Mouse (Mus musculus) neural tube, embryonic 12.5 days (tissue): Measurements from ENCODE around the gene Znrf3. TPM values are rescaled to one million over a fixed set of nuclear protein-coding genes. Genes with fewer than 3 reads are reported as not detected.

Source experiments
- ATAC-seq: fragments of 200-750 bp; cut with Nextera tagmentation; 2 replicates; pipeline ENCODE4 v1.8.0; 2017; ENCODE audit warnings: low read depth, mild to moderate bottlenecking, moderate TSS enrichment, moderate library complexity; ENCODE audit not compliant: low FRiP score
- H3K27ac ChIP-seq: fragments of 300-500 bp; sonication (generic); 2 replicates; pipeline ENCODE4 v1.5.1; 2016
- H3K27me3 ChIP-seq: fragments of 300-500 bp; sonication (generic); replicated peaks from 2 replicates; pipeline ENCODE4 v1.6.1; 2016; ENCODE audit warnings: mild to moderate bottlenecking
- H3K36me3 ChIP-seq: fragments of 300-500 bp; sonication (generic); 2 replicates; pipeline ENCODE4 v1.6.1; 2016; ENCODE audit warnings: mild to moderate bottlenecking
- H3K4me1 ChIP-seq: fragments of 300-500 bp; sonication (generic); 2 replicates; pipeline ENCODE4 v1.6.1; 2016
- H3K4me2 ChIP-seq: fragments of 300-500 bp; sonication (generic); replicated peaks from 2 replicates; pipeline ENCODE4 v1.6.1; 2016; ENCODE audit warnings: mild to moderate bottlenecking
- H3K4me3 ChIP-seq: fragments of 300-500 bp; sonication (generic); 2 replicates; pipeline ENCODE4 v1.5.1; 2016
- H3K9ac ChIP-seq: fragments of 300-500 bp; sonication (generic); 2 replicates; pipeline ENCODE4 v1.6.1; 2016; ENCODE audit warnings: mild to moderate bottlenecking
- H3K9me3 ChIP-seq: fragments of 300-500 bp; sonication (generic); 2 replicates; pipeline ENCODE4 v1.6.1; 2016; ENCODE audit warnings: mild to moderate bottlenecking
- WGBS: fragments of 180-500 bp; shearing (Covaris S2); methylation state at CpG from one replicate; pipeline ENCODE4 v1.1.7; 2016; 5-methylcytosine and 5-hydroxymethylcytosine counted together
- polyA plus RNA-seq: library from polyadenylated mRNA; unstranded; fragments of >200 nt; fragmentation: Nextera tagmentation; extraction: Ambion mirVana; gene quantifications from 2 replicates; pipeline ENCODE4 v1.2.1, GENCODE M21; 2016

Znrf3 gene
- polyA plus RNA-seq, 1 experiment from 2014 or later: 7.4 TPM

DNA sequence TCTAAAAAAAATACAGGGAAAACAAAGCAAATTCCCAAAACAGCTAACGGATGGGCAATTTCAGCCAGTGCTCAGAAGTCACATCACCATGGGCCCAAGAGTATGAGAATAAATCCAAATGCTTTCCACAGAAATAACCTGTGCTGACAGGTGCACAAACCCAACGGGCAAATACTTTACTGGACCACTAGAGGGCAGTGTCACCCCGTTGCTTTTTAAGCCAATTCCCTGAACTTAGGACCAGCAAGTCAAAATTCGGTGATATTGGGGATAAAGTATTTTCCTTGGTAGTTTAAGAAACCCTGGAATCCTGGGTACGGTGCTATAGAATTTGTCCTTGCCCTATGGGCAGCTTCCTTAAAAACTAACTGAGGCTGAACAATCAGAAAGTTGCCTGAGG, 154.0 kb downstream of the Znrf3 start:
- Histone ChIP-seq H3K4me1 (no peaks in the 10 kb centered on the region), H3K27ac (no peak overlapping the region), H3K4me3 (no peak overlapping the region), H3K36me3 (peaks cover 19% of the 10 kb centered on the region), H3K4me2 (no peak overlapping the region), H3K9me3 (no peaks in the 10 kb centered on the region), H3K9ac (no peak overlapping the region), H3K27me3 (no peaks in the 10 kb centered on the region)
- no peak for ATAC-seq
- 28% methylated on average over 5 of the region's 5 CpGs for WGBS

DNA sequence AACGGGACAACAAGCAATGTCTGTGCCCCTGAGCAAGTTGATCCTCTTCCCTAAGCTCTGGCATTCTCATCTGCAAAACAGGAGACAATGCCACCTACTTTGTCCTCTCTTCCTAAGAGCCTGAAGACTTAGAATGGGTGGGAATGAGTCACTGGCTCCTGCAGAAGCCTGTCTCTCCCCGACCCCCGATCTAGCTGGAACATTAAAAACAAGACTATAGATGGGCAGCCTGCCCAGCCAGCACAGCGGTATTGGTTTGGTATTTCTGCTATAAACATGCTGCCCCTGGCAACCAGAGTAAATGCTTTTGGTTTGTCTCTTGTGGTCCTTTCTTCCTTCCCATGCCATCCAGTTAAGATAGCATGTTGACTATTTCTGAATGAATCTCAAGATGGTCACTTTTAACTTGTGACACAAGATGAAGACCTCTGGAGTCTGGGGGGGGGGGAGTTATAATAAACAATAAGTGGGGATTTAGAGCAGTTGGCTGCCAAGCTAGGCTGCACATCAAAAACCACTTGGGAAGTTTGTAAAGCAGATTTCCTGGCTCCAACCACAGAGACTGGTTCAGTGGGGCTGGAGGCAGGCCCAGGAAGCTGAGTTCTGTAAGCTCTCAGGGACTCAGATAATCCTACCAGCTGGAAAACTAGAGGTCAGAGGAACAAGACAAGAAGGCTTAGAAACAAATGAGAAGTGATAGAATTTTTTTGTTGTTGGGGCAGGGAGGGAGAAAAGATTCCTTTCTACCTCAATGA, 154.6 kb downstream of the Znrf3 start:
- no peak for ATAC-seq
- Histone ChIP-seq H3K9ac (no peak overlapping the region), H3K27ac (no peak overlapping the region), H3K27me3 (no peaks in the 10 kb centered on the region), H3K36me3 (peaks cover 24% of the 10 kb centered on the region), H3K4me1 (no peaks in the 10 kb centered on the region), H3K4me2 (no peak overlapping the region), H3K4me3 (no peak overlapping the region), H3K9me3 (no peaks in the 10 kb centered on the region)
- WGBS: 88% methylated on average over 4 of the region's 4 CpGs

DNA sequence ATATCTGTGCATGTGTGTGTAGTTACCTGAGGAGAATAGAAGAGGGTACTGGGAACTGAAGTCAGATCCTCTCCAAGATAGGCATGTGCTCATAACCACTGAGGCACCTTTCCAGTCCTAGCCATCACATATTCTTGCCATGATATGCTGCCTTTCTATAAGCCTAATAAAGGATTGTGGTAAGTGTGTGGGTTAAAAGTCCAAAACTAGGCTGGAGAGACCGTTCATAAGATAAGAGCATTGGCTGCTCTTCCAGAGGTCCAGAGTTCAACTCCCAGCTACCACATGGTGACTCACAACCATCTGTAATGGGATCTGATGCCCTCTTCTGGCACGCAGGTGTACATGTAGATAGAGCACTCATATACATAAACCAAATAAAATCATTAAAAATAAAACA, 160.7 kb downstream of the Znrf3 start:
- WGBS: 94% methylated on average over 2 of the region's 2 CpGs
- Histone ChIP-seq H3K4me2 (no peak overlapping the region), H3K9me3 (no peaks in the 10 kb centered on the region), H3K9ac (no peak overlapping the region), H3K36me3 (peaks cover 58% of the 10 kb centered on the region), H3K27me3 (no peaks in the 10 kb centered on the region), H3K27ac (no peak overlapping the region), H3K4me3 (no peak overlapping the region), H3K4me1 (no peaks in the 10 kb centered on the region; the same call in 1 of the 2 replicates)
- no peak for ATAC-seq

DNA sequence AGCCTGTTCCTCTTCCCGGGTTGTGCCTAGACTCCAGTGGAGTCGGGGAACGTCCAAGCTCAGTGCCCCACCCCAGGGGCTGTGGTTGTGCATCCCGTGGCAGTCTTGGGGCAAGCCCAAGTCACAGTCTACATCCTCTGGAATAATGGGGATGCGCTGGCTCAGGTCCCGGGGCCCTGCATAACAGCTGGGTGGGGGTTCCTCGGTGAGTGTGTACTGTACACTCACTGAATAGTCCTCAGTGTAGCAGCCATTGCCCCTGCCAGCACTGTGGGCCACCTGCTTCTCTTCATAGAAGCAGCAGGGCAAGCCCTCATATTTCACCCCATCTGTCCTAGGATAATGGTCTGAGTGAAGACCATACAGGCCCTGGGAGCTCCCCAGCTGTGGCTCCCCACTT, 163.7 kb downstream of the Znrf3 start:
- Histone ChIP-seq H3K27ac (no peak overlapping the region), H3K36me3 (peaks cover 42% of the 10 kb centered on the region), H3K9me3 (no peaks in the 10 kb centered on the region), H3K4me2 (no peak overlapping the region), H3K4me1 (no peaks in the 10 kb centered on the region; the same call in 1 of the 2 replicates), H3K9ac (no peak overlapping the region), H3K4me3 (no peak overlapping the region), H3K27me3 (no peaks in the 10 kb centered on the region)
- ATAC-seq: no peak
- 84% methylated on average over 7 of the region's 7 CpGs for WGBS

DNA sequence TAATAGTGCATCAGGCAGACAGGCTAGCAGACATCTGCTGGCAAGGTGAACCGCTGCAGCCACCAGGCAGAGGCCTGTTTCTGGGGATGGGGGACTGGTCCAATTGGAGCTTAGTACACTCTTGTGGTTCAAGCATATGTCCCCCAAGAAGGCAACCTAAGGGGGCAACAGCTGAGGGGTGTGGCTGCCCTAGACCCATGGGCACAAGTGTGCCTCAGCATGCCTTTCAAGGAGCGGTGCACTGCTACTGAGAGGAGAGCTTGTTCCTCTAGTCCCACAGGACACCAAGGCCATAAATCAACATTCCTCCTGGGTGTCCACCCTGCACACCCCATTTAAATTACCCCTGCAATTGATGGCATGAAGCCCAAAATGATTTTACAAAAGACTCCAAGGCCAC, 166.2 kb downstream of the Znrf3 start:
- H3K36me3 ChIP-seq: peaks cover 27% of the 10 kb centered on the region
- no peaks in the 10 kb centered on the region; the same call in 1 of the 2 replicates for H3K4me1 ChIP-seq
- WGBS: 61% methylated on average over 2 of the region's 2 CpGs
- ATAC-seq: no peak
- H3K27ac ChIP-seq: no peak overlapping the region
- no peak overlapping the region for H3K4me3 ChIP-seq
- H3K9ac ChIP-seq: no peak overlapping the region
- no peaks in the 10 kb centered on the region for H3K9me3 ChIP-seq
- H3K27me3 ChIP-seq: no peaks in the 10 kb centered on the region
- H3K4me2 ChIP-seq: no peak overlapping the region

DNA sequence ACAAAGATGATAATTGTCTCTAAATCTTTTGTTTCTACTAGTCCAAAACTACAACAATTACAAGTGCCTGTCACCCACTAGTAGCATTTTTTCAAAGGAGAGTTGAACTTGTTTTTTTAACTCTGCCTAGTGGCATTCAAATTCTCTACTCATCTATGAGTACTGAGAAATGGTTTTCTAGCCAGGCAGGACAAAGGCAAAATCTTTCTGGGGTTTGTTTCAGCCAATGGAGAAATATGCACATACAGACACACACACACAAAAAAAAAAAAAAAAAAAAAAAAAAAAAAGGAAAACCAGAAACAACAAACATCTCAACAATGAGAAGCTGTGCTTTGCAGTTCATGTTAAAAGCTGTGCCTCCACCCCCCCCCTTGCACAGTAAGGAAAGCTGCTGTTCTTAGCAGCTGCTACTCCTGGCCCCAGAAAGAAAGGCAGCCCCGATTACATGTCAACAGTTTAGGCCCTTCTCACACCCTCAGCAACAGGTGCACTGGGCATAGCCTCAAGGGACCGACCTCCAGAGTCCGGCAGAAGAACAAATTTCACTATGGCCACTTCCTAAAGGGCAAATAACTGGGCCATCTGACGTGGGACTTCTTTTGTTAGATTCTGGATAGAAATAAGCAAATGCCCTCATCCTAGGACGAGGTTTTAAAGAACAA, 167.2 kb downstream of the Znrf3 start:
- no peak overlapping the region for H3K4me2 ChIP-seq
- 73% methylated on average over 5 of the region's 5 CpGs for WGBS
- ATAC-seq: no peak
- H3K27me3 ChIP-seq: no peaks in the 10 kb centered on the region
- no peak overlapping the region for H3K9ac ChIP-seq
- no peaks in the 10 kb centered on the region for H3K9me3 ChIP-seq
- no peak overlapping the region for H3K4me3 ChIP-seq
- H3K4me1 ChIP-seq: peaks cover 3% of the 10 kb centered on the region; the same call in 1 of the 2 replicates
- peaks cover 18% of the 10 kb centered on the region for H3K36me3 ChIP-seq
- H3K27ac ChIP-seq: no peak overlapping the region

DNA sequence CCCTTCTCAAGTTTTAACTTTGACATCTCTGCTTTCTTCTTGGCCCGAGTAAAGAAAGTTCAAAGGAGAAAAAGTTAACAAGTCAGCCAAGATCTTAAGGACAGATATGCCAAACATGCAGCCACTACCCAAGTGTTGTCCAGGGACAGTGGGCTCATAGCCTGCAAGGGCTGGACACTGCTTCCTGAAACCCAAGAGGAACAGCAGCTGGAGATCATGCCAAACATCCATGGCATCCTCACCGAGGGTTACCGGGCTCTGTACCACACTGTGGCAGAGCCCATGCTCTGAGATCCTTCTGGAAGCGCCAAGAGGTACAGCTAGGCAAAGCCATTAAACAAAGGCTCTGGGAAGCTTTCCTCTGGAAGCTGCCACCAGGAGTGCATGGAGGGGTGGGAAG, 169.4 kb downstream of the Znrf3 start:
- Histone ChIP-seq H3K27me3 (no peaks in the 10 kb centered on the region), H3K9ac (no peak overlapping the region), H3K4me1 (peaks cover 13% of the 10 kb centered on the region), H3K4me2 (no peak overlapping the region), H3K36me3 (no peaks in the 10 kb centered on the region), H3K27ac (no peak overlapping the region), H3K9me3 (no peaks in the 10 kb centered on the region), H3K4me3 (no peak overlapping the region)
- no peak for ATAC-seq
- 91% methylated on average over 4 of the region's 4 CpGs for WGBS

DNA sequence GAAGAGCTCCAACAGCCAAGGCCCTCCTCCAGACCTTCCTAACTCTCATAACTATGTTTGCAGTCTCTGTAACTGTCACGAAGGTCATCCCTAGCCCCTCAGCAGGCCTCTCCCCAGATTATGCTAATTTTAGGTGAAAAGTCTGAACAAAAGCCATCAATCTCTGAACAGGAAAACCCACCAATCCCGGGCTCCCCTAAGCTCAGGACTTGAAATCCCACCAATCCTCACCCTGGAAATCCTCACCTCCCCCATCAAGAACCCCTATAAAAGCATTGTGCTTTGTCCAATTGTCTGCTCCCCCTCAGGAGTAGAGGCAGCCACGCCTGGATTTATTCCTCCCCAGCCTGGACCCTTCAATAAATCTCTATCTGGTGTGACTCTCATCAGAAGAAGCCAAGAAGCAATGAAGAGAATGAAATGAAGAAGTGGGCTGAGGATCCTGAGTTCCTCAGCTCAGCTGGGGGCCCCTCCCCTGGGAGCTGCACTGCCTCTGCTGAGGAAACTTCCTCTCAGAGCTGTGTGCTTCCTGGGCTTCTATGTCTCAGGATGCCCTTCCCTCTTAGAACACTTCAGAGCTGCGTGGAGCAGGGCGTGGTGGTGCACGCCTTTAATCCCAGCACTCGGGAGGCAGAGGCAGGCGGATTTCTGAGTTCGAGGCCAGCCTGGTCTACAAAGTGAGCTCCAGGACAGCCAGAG, 172.0 kb downstream of the Znrf3 start:
- ATAC-seq: 0 out of 2 replicates have a peak, but pooled peaks have one; percentile 33
- H3K9me3 ChIP-seq: no peaks in the 10 kb centered on the region
- no peak overlapping the region for H3K4me3 ChIP-seq
- no peak overlapping the region for H3K27ac ChIP-seq
- no peaks in the 10 kb centered on the region for H3K27me3 ChIP-seq
- no peaks in the 10 kb centered on the region for H3K36me3 ChIP-seq
- H3K4me2 ChIP-seq: no peak overlapping the region
- H3K4me1 ChIP-seq: peaks cover 13% of the 10 kb centered on the region
- H3K9ac ChIP-seq: no peak overlapping the region
- 71% methylated on average over 9 of the region's 9 CpGs for WGBS

DNA sequence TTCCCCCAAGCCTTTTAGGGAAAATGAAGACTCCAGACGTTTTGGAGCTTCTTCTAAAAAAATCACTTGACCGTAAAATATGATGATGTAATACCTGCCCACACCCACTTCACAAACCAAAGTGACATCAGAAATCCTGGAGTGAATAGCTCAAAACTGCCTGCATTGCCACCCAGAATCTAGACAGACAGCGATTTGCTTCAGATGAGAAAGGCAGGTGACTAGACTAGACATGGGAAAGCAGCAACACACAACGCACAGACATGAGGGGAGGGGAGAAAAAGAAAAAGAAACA, 172.6 kb downstream of the Znrf3 start:
- Histone ChIP-seq H3K27ac (no peak overlapping the region), H3K9me3 (no peaks in the 10 kb centered on the region), H3K4me1 (peaks cover 13% of the 10 kb centered on the region), H3K9ac (no peak overlapping the region), H3K27me3 (no peaks in the 10 kb centered on the region), H3K4me3 (no peak overlapping the region), H3K4me2 (no peak overlapping the region), H3K36me3 (no peaks in the 10 kb centered on the region)
- 58% methylated on average over 4 of the region's 4 CpGs for WGBS
- 0 out of 2 replicates have a peak, but pooled peaks have one; percentile 7 for ATAC-seq

DNA sequence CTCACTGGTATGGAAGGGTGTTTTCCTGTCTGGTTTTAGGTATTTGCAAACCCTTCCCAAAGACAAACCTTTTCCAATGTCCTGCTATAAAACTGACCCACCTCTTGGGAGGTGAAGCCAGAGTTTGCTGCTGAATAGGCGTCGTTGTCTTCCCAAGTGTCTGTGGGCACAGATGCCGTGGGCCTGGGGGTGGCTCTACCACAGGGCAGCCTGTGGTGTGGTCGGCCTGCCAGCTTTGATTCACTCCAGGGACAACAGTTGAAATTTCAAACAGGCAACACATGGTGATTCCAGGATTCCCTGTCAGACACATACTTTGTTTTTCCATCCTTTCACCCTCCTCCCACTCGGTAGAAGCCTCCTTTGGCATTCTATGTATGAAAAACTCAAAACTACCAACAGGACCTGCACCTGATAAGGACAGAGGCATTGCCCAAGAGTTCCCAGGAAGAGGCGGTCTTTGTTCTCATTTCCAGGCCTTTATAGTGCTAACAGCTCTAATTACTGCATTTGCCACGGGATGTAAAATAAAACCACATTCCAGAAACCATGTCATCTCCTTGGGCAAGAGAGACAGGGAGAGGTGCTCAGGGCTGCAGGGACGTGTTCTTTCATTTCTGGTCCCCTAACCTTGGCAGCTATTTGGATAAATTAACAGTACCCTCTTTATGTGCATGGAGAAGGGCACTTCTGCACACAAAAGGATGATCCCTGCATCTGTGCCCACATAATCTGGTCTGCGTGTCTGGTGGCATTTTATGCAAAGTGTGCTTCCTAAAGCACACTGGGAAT, 173.2 kb downstream of the Znrf3 start:
- ATAC-seq: peak; percentile 56
- Histone ChIP-seq H3K9me3 (no peaks in the 10 kb centered on the region), H3K4me2 (no peak overlapping the region), H3K4me1 (peaks cover 13% of the 10 kb centered on the region), H3K27me3 (no peaks in the 10 kb centered on the region), H3K9ac (no peak overlapping the region), H3K4me3 (no peak overlapping the region), H3K36me3 (no peaks in the 10 kb centered on the region), H3K27ac (no peak overlapping the region)
- 28% methylated on average over 9 of the region's 9 CpGs for WGBS

DNA sequence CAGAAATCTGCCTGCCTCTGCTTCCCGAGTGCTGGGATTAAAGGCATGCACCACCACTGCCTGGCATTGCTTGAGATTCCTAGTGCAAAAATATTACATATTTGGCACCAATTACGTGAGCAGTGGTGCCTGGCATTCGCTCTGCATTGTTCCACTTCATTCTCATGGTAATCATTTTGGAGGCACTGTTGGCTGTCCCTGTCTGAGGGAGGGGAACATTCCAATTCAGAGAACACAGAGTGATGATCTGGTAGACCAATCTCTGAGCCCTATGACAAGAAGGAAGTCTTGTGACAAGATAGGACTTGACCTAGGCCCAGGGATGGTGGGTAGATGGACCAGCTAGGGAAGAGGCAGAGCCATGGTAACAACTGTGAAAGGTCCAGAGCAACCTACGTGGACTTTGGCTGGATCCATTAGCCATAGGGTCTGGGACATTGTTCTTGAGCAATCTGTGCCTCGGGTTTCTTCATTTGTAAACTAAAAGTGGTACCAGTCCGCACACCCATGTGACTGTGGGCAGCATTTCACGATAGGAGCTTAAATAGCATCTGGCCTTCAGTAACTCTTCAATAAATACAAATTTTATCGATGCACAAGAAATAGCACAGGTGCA, 174.7 kb downstream of the Znrf3 start:
- H3K36me3 ChIP-seq: no peaks in the 10 kb centered on the region
- no peak overlapping the region for H3K4me3 ChIP-seq
- H3K9me3 ChIP-seq: no peaks in the 10 kb centered on the region
- H3K27ac ChIP-seq: no peak overlapping the region
- no peak overlapping the region for H3K9ac ChIP-seq
- H3K4me1 ChIP-seq: peaks cover 13% of the 10 kb centered on the region
- WGBS: 87% methylated on average over 8 of the region's 8 CpGs
- no peak overlapping the region for H3K4me2 ChIP-seq
- no peak for ATAC-seq
- no peaks in the 10 kb centered on the region for H3K27me3 ChIP-seq
